Mouse (Mus musculus) heart, adult 11 months (tissue): ENCODE data around the gene Ppp2r5d.
A peak's percentile ranks its signal among the peaks of the same experiment; 100 is the strongest.

Experiments
- DNase-seq: peaks from one replicate; pipeline ENCODE4 v3.0.0; 2022

The Ppp2r5d gene

DNA sequence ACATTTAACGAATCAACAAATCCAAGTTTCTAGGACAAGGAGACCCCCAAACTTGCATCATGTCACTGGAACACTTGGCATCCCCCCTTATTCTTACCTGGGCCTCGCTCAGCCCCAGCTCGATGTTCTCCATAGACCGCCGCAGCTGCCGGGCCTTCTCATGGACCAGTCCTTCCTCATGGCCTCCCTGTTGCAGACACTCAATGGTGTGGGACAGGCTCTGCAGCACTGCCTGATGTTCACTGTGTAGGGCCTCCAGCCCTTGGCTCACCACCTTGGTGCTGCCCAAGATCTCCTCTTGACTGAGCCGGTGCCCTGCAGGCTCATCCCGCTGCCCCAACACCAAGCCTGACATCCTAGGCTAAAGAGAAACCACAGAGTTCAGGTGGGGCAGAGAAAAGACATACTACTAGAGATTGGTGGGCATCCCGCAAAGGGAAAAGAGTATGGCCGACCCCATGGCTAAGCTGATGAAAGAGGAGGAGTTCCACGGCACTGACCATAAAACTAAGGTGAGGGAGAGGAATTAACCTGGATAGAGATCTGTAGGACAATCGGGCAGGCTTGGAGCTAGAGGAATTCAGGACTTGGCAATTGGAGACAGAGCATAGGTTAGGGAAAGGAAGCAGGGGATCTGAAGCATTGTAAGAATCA, 60.6 kb downstream of the Ppp2r5d start:
- peak; percentile 90 for DNase-seq

DNA sequence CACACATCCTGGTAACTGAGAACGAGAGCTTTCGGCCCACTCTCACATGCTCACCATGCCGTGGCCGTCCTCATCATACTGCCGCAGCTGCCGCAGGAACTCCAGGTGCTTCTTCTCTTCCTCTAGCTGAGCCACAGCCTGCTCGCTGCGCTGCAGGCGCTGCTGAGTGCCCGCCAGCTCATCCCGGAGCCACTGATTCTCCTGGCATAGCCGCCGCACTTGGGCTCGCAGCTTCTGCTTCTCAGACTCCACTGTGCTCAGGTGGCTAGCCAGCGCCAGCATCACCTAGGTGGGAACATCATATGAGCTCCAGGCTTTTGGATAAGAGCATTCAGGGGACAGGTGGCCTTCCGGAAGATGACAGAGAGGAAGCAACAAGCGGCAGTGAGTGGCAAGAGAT, 62.9 kb downstream of the Ppp2r5d start:
- peak; percentile 85 for DNase-seq

DNA sequence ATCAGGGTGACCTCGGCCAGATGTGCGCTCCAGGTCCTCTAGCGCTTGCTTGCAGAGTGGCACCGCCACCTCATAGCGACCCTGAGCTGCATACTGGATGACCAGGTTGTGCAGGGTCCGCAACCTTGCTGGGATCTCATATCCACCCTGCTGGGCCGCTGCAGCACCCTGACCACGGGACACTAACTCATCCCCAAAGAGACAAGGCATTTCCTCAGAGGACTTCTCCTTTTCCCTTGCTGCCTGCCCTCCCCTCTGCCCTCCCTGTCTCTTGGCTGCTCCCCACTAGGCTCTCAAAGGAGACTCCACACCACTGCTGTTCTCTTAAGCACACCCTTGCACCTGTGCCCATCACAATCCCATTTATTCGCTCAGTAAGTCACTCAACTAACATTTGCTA, 65.0 kb downstream of the Ppp2r5d start:
- DNase-seq: peak; percentile 91

DNA sequence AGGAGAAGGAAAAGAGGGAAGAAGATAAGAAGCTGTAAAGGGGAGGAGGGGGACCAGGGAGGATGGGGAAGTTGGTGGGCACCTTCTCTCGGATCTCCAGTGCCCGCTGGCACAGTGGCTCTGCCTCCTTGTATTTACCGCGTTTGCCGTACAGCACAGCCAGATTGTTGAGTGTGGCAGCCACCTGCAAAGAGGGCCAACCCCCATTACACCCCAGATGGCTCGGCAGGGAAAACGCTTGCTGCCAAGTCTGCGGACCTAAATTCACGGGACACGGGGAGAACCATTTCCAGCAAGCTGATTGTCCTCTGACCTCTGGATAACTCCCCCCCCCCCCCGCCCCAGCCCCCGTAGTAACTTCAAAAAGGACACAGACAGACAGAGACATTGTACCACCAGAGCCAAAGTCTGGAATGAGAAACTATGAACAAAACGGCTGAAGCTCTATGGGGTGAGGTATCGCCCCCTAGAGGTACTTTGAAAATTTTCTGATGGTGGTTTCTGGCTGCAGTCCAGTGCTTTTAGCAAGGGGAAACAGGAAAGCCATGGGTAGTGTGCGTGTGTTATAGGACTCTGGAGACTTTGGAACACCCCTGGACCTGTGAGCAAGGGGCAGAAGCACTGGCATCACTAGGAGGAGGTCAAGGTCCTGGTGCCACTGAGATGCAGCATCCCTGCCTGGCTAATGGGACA, 67.9 kb downstream of the Ppp2r5d start:
- peak; percentile 96 for DNase-seq
